Mouse (Mus musculus) CD8-positive naive resting alpha-beta T cell, adult 2 months (primary cell): Measurements from ENCODE around the gene Pex11b.
A peak's percentile ranks its signal among the peaks of the same experiment; 100 is the strongest.
"Not testable (repeated sequence)": the region's sequence is repeated elsewhere in the genome, so short reads cannot be mapped to it uniquely, and the experiment has no call there.

Experiments used
- DNase-seq, 2 experiments: peaks; one replicate each; pipeline ENCODE4 v3.0.0; 2022; ENCODE audit warnings: low read depth in 2 of 2, low spot score in 2 of 2

The Pex11b gene

DNA sequence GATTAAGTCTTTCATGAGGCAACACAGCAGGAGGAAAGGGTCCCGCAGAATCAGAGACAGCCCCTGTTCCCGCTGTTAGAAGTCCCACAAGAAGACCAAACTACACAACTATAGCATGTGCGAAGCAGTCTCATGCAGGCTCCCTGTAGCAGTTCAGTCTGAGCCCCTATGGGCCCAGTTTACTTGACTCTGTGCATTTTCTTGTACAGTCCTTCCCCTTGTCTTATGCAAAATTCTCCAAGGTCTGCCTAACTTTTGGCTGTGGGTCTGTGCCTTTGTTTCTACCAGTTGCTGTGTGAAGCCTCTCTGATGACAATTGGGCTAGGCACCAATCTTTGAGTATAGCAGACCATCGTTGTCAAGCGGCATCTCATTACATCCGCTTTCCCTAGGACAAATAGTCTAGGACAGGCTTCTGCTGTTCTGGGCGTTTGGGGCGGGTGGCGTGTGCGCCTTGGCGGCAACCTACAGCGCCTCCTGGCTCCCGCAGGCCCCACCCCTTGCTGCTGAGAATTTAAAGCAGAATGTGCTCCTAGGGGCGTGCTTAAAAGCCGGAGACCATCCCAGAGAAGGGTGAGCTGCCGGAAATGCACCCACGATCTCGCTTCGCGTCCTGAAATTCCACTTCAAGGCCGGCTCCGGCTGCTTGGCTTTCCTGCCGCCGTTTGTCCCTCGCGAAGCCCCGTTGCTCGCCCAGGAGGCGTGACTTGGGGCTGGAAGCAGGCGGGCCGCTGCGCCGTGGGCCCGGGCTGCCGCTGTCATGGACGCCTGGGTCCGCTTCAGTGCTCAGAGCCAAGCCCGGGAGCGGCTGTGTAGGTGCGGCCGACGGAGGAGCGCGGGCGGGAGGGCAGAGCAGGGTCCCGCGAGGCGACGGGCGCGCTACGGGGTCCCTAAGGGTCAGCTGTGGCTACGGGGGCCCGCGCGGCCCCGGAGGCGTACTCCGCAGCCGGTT, at the start of gene Pex11b, which contains the start of gene Gm42957:
Gene Pex11b (plus strand): TSS at position 449 of the 952 bp plus-strand sequence.
Gene Gm42957 (plus strand): TSS at position 547 of the 952 bp plus-strand sequence.
- peak; percentile 75 to 78 for DNase-seq

DNA sequence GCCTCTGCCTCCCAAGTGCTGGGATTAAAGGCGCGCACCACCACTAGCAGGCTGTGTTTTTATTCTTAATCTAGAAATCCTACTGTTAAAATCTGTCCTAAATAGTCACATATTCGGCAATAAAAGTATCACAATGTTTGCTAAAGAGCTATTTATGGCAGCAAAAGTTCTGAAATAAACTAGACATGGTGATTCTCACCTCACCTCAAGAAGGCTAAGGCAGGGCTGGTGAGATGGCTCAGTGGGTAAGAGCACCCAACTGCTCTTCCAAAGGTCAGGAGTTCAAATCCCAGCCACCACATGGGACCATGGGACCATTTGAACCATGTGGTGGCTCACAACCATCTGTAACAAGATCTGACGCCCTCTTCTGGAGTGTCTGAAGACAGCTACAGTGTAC, 44.5 kb upstream of the Pex11b start:
- no peak for DNase-seq

DNA sequence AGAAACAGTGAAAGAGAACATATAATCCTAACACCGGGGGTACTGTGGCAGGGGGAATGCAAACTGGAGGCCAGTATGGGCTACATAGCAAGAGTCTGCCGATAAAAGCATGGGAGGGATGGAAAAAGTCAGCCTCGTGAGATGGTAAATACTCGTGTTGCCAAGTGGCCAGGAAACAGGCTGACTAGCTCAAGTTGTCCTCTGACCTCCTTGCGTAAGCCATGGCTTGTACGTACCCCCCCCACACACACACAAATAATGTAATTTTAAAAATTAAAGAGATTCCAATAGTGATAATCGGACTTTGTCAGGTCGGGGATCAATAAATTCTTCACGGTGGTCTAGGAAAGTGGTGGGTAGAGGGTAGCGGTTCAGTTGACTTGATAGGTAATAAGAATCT, 41.8 kb upstream of the Pex11b start:
- no peak for DNase-seq

DNA sequence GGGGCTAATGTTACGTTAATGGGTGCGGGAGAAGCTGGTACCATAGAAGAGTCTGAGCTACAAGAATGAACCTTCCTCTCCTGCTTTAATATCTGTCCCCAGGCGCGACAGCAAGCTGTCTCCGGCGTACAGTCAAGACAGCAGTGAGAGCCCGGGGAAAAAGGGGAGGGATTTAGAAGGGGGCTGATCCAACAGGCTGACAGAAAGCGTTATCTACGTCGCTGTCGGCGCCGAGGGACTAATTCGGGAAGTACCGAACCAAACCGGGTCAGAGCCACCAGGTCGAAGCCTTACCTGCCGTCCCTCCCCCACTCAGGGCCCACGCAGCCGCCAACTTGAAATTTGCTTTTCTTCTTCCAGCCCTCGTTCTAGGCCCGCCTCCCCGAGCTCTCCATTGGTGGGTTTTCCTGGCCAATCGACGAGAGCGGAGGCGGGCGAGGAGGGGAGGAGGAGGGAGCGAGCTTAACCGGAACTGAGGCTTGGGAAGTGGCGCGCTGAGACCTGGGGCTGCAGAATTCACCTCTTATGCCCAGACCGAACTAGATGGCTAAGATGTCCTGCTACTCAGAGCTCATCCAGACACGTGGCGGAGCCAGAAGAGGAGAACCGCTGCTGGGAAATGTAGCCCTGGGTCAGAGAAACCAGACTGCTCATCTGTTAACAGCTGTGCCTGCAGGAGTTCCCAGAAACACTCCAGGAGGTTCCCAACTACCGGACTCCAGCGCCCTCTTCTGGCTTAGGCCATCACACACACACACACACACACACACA, 41.2 kb upstream of the Pex11b start, which contains the start of gene Polr3gl:
Gene Polr3gl (minus strand): TSS at position 392 of the 771 bp plus-strand sequence.
- peak; percentile 82 to 93 for DNase-seq

DNA sequence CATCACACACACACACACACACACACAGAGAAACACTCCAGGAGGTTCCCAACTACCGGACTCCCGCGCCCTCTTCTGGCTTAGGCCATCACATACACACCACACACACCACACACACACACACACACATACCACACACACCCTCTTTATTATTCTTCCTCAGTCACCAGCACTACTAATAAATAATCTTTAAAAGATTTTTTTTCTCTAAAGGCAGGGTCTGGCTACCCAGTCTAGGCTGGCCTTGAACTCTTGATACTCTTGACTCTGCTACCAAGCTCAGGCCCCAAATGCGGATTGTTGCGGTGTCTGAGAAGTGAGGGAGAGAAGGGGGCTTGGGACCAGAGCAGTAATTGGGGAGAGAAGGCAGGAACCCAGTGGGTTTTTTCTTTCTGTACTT, 40.3 kb upstream of the Pex11b start:
- DNase-seq = no peak

DNA sequence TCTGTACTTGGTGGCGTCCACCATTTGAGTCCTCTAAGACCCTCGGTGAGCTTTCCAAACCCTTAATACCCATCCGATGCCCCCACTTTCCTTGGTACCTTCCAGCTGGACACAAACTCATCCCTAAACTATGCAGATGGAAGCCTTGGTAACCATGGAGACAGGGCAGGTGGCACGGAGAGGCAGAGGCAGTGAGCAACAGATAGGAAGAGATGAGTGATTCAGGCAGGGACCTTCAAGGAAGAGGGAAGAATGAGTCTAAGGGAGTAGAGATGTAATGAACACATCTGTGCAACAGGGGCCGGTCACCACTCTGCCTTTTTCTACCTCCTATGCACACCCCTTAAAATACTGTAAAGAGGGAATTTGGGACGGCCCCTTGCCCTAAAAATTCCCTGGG, 39.5 kb upstream of the Pex11b start:
- no peak for DNase-seq

DNA sequence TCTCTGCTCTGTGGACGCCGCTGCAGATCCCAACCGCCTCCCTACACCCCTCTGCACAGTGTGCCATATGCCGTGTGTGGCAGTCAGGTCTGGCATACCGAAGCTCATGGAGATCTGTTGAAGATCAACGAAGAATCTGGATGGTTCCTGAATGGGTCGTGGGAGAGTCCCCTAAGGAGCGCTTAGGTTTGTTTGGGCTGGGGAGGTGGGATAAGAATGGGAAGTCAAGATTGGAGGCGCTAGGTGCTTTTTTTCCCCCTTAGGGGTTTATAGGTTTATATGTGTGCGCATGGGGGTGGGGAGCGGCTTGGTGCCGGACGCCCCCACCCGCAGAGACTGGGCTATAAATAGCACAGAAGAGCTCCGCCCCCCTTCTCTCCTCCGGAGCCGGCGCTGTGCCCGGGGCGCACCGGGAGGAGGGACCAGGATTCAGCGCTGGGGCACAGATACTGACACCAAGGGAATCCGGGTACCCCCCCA, 38.9 kb upstream of the Pex11b start, which contains the start of gene Ankrd34a:
Gene Ankrd34a (plus strand): TSS at position 409 of the 480 bp plus-strand sequence.
- no peak for DNase-seq

DNA sequence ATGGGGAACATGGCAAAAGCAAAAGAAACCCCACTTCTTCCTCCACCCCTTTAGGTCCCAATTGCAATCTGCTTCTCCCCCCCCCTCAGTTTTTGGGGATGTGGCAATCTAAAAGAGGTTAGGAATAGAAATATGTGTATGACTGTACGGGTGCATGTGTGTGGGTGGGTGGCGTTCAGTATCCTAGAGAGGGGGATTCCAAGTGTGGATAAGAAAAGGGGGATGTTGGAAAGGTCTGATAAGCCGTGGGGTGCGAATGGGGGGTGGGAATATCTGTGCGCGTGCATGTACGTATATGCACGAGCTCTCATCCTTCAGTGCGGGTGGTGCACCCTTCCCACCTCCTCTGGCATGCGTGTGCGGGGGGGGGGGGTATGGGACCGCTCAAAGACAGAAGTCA, 38.3 kb upstream of the Pex11b start:
- DNase-seq = no peak

DNA sequence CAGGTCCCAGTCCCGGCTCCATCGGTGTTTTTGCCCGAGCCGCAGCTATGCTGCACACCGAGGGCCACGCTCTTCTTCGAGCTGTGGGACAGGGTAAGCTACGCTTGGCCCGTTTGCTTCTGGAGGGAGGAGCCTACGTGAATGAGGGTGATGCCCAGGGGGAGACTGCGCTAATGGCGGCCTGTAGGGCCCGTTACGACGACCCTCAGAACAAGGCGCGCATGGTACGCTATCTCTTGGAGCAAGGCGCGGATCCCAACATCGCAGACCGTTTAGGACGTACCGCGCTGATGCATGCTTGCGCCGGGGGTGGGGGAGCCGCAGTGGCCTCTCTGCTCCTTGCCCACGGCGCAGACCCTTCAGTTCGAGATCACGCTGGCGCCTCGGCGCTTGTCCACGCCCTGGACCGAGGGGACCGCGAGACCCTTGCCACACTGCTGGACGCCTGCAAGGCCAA, 37.7 kb upstream of the Pex11b start:
- no peak for DNase-seq

DNA sequence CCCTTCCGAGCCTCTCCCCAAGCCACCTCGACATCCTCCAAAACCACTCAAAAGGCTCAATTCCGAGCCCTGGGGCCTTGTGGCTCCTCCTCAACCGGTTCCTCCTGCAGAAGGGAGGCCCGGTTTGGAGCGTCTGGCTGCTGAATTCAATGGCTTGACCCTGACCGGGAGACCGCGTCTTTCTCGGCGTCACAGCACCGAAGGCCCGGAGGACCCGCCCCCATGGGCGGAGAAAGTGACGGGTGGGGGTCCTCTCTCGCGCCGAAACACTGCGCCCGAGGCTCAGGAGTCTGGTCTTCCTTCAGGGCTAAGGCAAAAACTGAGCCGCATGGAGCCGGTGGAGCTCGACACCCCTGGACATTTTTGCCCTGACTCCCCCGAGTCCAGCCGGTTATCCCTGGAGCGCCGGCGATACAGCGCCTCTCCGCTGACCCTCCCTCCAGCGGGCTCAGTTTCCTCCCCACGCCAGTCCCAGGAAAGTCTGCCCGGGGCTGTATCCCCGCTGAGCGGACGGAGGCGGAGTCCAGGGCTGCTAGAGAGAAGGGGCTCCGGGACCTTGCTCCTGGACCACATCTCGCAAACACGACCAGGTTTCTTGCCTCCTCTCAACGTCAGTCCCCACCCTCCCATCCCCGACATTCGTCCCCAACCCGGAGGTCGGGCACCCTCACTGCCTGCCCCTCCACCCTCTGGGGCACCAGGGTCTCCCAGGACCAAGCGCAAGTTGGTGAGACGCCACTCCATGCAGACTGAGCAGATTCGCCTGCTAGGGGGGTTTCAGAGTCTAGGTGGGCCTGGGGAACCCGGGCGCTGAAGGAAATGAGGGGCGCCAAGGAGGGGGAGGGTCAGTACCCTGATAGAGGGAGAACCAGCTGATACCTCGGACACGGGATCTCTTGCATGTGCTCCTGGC, 36.8 kb upstream of the Pex11b start:
- DNase-seq = no peak

DNA sequence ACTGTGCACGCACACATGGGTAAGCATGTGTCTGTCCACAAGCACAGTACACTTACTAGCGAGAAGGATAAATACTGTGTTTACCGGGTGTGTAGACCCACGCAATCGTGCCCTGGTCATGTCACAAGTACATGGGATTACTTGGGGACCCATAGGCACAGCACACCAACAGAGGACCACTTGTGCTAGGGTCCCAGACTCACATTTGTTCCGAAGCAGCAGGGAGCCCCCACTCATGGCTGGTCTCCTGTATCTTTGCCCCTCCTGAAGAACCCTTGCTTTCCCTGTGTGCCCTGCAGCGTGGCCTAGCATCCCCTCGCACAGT, 36.1 kb upstream of the Pex11b start:
- no peak for DNase-seq

DNA sequence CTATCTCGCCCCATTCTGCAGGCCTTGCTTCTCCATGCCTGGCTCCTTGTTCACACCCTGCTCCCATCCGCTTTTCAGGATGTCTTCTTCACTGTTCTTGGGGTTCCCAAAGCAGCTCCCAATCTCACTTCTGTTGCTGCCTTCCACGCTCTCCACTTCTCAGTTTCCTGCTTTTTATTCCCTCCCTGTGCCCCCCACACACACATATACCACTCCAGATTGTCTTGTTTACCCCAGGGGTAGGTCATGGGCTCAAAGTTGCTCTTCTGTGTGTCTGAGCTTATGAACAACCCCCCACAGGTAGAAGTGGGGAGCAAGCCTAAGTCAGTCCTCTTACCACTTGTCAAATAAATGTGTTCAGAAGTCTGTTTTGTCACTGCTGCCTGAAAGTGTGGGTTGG, 35.8 kb upstream of the Pex11b start:
- DNase-seq = no peak

DNA sequence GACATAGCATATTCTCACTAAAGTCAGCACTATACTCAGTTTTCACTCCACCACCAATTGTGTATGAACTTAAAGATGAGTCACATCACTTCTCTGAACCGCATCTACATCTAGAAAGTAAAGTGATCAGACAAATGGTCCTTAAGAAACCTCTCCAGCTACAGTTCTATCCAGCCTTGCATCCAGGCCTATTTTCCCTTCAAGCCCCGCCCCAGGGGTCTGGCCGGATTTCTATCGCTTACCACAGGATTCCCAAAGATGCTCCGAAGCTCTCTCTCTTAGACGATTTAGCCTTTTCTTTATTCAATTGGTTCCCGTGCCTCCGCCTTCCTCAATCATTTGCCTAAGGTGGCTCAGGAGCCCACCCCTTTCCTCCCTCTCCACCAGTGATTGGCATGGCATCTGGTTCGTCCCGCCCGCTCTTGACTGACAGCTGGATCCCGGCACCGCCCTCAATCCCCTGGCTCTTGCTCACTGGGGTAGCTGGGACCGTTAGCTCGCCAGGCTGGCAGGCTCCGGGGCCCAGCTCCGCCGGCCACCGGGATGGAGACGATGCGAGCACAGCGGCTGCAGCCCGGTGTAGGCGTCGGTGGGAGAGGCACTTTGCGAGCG, 34.4 kb upstream of the Pex11b start, which contains the start of gene Lix1l:
Gene Lix1l (plus strand): TSS at position 511 of the 612 bp plus-strand sequence.
- DNase-seq = peak; percentile 67 to 74

DNA sequence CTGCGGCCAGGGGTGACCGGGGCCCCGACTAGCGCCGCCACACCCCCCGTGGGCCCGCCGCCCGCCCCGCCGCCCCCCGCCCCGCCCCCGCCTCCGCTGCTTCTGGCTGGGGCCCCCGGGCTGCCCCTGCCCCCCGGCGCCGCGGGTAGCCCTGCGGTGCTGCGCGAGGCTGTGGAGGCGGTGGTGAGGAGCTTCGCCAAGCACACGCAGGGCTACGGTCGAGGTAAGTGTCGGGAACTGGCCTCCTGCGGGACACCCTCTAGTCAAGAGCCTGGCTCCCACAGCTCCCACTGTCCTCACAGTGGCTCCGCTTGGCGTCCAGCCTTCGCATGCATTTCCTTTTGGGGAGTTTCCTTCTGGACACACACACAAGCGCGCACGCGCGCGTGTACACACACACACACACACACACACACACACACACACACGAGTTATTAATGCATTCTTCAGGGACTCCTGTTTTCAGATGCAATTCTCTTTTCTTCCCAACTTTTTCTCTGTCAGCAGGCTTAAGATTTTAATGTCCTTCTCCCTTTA, 33.9 kb upstream of the Pex11b start:
- no peak for DNase-seq

DNA sequence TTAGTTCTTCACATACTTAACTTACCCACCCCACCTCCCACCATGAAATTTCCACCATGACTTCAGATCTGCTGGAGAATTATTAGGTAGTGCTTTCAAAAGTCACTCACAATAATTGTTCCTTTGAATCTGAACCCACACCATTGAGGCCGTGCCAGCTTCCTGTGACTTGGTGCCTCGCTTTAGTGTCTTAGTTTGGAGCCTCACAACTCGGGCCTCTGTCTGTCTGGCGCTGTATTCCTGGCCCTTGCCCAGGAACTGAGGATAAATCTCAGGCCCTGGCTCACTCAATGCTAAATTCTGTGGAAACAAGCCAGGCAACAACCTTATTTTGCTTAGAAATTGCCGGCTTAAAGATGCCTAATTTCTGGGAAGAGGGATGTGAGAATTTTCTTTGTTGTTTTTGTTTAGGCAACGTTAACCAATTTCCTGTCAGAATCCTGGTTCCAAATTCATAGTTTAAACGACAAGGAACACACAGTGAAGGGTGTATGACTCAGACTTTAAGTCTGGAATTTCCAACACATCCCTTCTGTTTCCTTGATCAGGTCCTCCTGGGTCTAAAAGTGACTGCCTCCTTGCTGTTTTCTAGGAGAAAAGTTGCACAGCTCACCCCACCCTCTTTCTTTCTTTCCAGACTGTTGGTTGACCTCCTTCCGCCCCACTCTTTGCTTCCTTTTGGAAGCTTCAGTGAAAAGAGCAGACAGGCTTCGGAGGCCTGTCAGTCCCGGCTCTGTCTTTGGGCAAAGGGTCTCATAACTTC, 33.1 kb upstream of the Pex11b start:
- no peak for DNase-seq

DNA sequence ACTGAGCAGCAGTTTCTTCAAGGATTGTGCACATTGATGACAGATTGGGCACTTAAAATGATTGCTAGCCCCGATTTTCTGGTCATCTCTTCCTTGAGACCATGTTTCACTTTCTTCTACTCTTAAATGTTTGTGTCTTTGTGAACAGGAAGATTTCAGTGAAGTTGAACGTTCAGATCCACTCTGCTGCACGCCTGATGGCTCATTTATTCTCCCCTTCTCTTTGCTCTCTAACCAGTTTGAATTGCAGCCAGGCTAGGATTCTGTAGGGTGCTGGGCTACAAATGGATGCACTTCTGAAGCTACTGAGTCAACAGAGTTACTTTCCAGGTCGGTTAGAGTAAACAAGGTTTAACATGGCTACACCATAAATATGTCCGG, 32.5 kb upstream of the Pex11b start:
- no peak for DNase-seq

DNA sequence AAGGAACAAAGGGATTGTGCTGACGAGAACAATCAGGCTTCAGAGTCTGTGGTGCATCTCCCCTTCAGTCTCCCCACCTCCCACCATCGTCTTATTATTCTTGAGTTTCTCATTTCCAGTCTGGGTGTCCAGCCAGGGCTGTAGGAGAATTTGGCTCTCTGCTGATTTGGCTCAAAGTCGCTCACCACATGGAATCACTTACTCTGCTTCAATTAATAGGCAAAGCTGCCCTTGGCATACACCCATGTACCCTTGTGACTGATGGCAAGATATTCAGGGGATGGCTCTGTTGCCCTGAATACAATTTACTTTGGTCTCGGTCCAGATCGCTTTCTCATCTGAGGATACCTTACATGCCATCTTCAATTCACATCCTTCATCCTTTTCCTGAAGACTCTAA, 31.9 kb upstream of the Pex11b start:
- DNase-seq = no peak

DNA sequence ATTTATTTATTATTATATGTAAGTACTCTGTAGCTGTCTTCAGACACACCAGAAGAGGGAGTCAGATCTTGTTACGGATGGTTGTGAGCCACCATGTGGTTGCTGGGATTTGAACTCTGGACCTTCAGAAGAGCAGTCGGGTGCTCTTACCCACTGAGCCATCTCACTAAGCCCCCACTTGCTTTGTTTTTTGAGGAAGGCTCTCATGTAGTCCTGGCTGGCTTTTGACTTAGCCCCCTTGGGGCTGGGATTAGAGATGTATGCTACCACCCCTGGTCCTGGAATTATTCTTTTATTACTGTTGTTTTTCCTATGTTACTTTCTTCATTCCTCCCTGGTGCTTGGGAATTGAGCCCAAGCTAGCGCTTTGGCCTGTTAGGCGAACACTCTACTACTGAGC, 29.2 kb upstream of the Pex11b start:
- not testable (repeated sequence) for DNase-seq

DNA sequence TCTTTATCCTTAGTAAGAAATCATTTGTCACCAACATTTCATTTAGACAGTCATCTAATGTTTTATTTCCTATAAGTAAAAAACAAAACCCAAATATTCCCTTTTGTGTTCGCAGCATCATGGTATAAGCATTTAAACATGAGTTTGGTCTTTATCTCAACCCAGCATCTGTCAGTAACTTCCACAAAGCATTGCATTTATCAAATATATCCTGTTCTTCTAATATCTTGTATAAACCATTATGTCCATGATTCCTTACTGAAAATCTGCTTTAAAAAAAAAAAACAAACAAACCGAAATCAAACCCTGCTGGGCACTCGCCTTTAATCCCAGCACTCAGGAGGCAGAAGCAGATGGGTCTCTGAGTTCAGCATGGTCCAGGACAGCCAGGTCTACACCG, 28.6 kb upstream of the Pex11b start:
- DNase-seq = no peak
